10 mouse cellular contexts compared by ENCODE assay signal in the genomic region with DNA sequence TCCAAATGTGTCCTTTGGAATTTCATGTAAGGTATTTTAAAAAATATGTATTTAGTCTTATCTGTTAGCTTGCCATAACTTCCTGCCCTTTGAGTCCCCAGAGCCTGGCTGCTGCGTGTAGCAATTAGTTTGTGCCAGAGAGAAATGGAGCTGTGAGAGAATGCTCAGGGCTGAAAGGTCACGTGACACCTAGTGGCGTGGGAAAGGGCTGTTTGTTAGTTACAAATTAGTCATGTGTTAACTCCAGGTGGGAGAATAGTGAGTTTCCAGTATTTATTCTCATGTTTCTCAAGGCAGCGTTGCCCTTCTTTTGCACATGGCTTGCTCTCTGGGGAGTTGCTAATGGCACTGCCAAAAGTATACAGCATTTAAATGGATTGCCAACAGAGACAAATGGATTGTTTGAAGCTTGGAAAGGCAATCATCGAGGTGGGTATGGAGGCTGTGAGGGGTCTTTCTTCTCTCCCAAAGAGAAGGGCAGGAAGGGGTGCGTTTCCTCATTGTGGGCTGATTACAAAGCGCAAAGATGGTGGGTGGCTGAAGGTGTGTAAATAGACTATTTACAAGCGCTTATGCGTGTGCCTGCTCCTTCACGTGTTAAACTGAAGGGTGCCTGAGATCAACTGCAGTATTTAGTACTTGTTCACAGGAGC.
DNase-seq lines count a peak whose midpoint lies in the region; TF ChIP-seq lines count a peak whose summit lies in the region.
"Had no signal": no experiment of that assay in that cellular context is flagged by ENCODE, and none has a peak within 500 bp of the region (broad histone marks: within the 10 kb centered on the region; RNA-seq: fewer than 3 reads in every experiment).

No protein-coding gene starts in this region.

- no peak overlapping the region for H3K4me3 ChIP-seq in kidney, adult 2 months (ENCODE audit: insufficient read depth, low read depth, low read length)

- H3K27ac ChIP-seq in kidney, adult 2 months (ENCODE audit: insufficient read depth, low read depth, low read length), result no peak overlapping the region

- DNase-seq in cerebellum, postnatal 14 days, result peak; percentile 10 to 16
- DNase-seq in cerebellum, adult 8-10 months, result no peak
- peak; percentile 22 for DNase-seq in embryo, embryonic 11 days
- peak; percentile 27 for DNase-seq in kidney, adult 2 months
- DNase-seq in neural tube, embryonic 10.5 days (ENCODE audit: extremely low spot score, low spot score), result peak; percentile 13
- no peak for DNase-seq in layer of hippocampus, adult 8-10 months (ENCODE audit: low spot score in 2 of 2)
- no peak for DNase-seq in right cerebral cortex, postnatal 14 days
- DNase-seq in cerebellum, adult 9-11 months, result no peak
- DNase-seq: B cell, adult 2 months; gastrocnemius, postnatal 36 days had no signal

- no peak for TF ChIP-seq POLR2A in kidney, adult 2 months (IDR thresholded peaks at IDR 0.05; ENCODE audit: low read depth, low read length)

- no peaks in the 10 kb centered on the region for H3K27me3 ChIP-seq in kidney, adult 2 months (replicated peaks; ENCODE audit: control insufficient read depth, insufficient read depth, low read length)

- TF ChIP-seq CTCF in kidney, adult 2 months (conservative IDR thresholded peaks at IDR 0.05; ENCODE audit: insufficient read depth, insufficient read length, low read depth, low read length), result no peak

- WGBS in kidney, adult 2 months, result 15% methylated on average over 10 of the region's 10 CpGs

- H3K4me1 ChIP-seq in kidney, adult 2 months (ENCODE audit: control insufficient read depth, insufficient read depth, low read length), result no peaks in the 10 kb centered on the region

- H3K36me3 ChIP-seq in kidney, adult 2 months (ENCODE audit: control insufficient read depth, insufficient read depth, low read length), result no peaks in the 10 kb centered on the region

Comparison
In these comparisons a context has a peak if more than half of its experiments do, and no peak if none do; other contexts are left out.
1. DNase-seq: peak in cerebellum, postnatal 14 days (2 of 2), embryo, embryonic 11 days (single experiment), kidney, adult 2 months (single experiment) and neural tube, embryonic 10.5 days (single experiment); none in cerebellum, adult 8-10 months (single experiment), layer of hippocampus, adult 8-10 months (0 of 2), right cerebral cortex, postnatal 14 days (single experiment) and cerebellum, adult 9-11 months (single experiment).